Mouse (Mus musculus): ENCODE results near the gene Erbb4. TPM values are rescaled to one million over a fixed set of nuclear protein-coding genes. Genes with fewer than 3 reads are reported as not detected.
A peak's percentile ranks its signal among the peaks of the same experiment; 100 is the strongest.

The Erbb4 gene
- total RNA-seq (2014; rRNA removed) (2.9 and 3.9 TPM in 2 replicates), polyA plus RNA-seq (2012; rRNA removed) (0.22 and 0.50 TPM in 2 replicates)

- Histone ChIP-seq H3K4me3 (ENCODE audit: insufficient read depth, low read depth, low read length) (peak within 1 kb of the TSS; percentile 61), H3K9ac (ENCODE audit: low read depth, low read length) (peak within 1 kb of the TSS; percentile 44), H3K4me1 (ENCODE audit: control insufficient read depth, insufficient read depth, low read length) (no peaks in the 10 kb centered on the region), H3K27ac (replicated peaks; ENCODE audit: insufficient read depth, low read depth, low read length) (peak within 1 kb of the TSS; percentile 86), H3K79me2 (ENCODE audit: control insufficient read depth, insufficient read depth, low read length) (no peaks in the 10 kb centered on the region), H3K36me3 (ENCODE audit: control insufficient read depth, insufficient read depth, low read length) (no peaks in the 10 kb centered on the region), H3K27me3 (ENCODE audit: control insufficient read depth, insufficient read depth, low read length) (no peaks in the 10 kb centered on the region)
- no peak for TF ChIP-seq CTCF (IDR thresholded peaks at IDR 0.05; ENCODE audit: low read depth, low read length)
- TF ChIP-seq POLR2A (IDR thresholded peaks at IDR 0.05; ENCODE audit: extremely low read depth, insufficient read depth, low read length), result no peak
- WGBS, result under 1% methylated on average over 52 of the region's 63 CpGs
- peak; percentile 35 for DNase-seq (ENCODE audit: extremely low read depth, low read depth, low spot score)
Measured at GRCm38 (mm10) chr1:69107485-69108158, at the start of gene Erbb4. TSS of gene Erbb4 (minus strand) at chr1:69108059.

- no peak for TF ChIP-seq POLR2A (IDR thresholded peaks at IDR 0.05; ENCODE audit: extremely low read depth, insufficient read depth, low read length)
- WGBS, result 71% methylated on average over 2 of the region's 2 CpGs
- Histone ChIP-seq H3K4me1 (ENCODE audit: control insufficient read depth, insufficient read depth, low read length) (no peaks in the 10 kb centered on the region), H3K79me2 (ENCODE audit: control insufficient read depth, insufficient read depth, low read length) (no peaks in the 10 kb centered on the region), H3K36me3 (ENCODE audit: control insufficient read depth, insufficient read depth, low read length) (no peaks in the 10 kb centered on the region), H3K27ac (replicated peaks; ENCODE audit: insufficient read depth, low read depth, low read length) (no peak overlapping the region), H3K4me3 (ENCODE audit: insufficient read depth, low read depth, low read length) (no peak overlapping the region), H3K9ac (ENCODE audit: low read depth, low read length) (no peak overlapping the region), H3K27me3 (ENCODE audit: control insufficient read depth, insufficient read depth, low read length) (no peaks in the 10 kb centered on the region)
- DNase-seq (ENCODE audit: extremely low read depth, low read depth, low spot score), result no peak
Measured at GRCm38 (mm10) chr1:69157346-69157745, 49.5 kb upstream of the Erbb4 start.

DNA sequence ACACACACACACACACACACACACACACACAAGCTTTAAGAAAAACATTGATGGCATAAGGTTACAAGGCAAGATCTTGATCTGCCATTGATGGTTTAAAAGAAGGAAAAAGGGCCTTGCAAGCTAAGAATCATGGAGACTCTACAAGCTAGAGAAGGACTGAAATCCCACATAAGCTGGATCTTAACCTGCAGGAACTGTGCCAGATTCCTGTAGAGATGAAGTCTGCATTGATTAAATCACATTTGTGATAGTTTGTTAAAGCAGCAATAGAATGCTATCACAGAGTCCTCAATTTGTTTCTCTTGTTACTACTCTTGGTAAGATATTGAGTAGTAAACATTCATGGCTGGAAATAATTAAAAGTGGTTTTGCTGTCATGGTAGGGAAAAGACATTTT lies 33.5 kb upstream of the Erbb4 start:
- Histone ChIP-seq H3K27me3 (ENCODE audit: control insufficient read depth, insufficient read depth, low read length) (no peaks in the 10 kb centered on the region), H3K36me3 (ENCODE audit: control insufficient read depth, insufficient read depth, low read length) (no peaks in the 10 kb centered on the region), H3K79me2 (ENCODE audit: control insufficient read depth, insufficient read depth, low read length) (no peaks in the 10 kb centered on the region), H3K4me3 (ENCODE audit: insufficient read depth, low read depth, low read length) (no peak overlapping the region), H3K4me1 (ENCODE audit: control insufficient read depth, insufficient read depth, low read length) (no peaks in the 10 kb centered on the region), H3K9ac (ENCODE audit: low read depth, low read length) (no peak overlapping the region), H3K27ac (replicated peaks; ENCODE audit: insufficient read depth, low read depth, low read length) (no peak overlapping the region)
- DNase-seq (ENCODE audit: extremely low read depth, low read depth, low spot score), result no peak
- TF ChIP-seq POLR2A (IDR thresholded peaks at IDR 0.05; ENCODE audit: extremely low read depth, insufficient read depth, low read length) (no peak), CTCF (IDR thresholded peaks at IDR 0.05; ENCODE audit: low read depth, low read length) (no peak)

- WGBS, result 51% methylated on average over 6 of the region's 6 CpGs
- TF ChIP-seq POLR2A (IDR thresholded peaks at IDR 0.05; ENCODE audit: extremely low read depth, insufficient read depth, low read length) (no peak), CTCF (IDR thresholded peaks at IDR 0.05; ENCODE audit: low read depth, low read length) (no peak)
Measured at GRCm38 (mm10) chr1:69139519-69139868, 31.6 kb upstream of the Erbb4 start.

DNA sequence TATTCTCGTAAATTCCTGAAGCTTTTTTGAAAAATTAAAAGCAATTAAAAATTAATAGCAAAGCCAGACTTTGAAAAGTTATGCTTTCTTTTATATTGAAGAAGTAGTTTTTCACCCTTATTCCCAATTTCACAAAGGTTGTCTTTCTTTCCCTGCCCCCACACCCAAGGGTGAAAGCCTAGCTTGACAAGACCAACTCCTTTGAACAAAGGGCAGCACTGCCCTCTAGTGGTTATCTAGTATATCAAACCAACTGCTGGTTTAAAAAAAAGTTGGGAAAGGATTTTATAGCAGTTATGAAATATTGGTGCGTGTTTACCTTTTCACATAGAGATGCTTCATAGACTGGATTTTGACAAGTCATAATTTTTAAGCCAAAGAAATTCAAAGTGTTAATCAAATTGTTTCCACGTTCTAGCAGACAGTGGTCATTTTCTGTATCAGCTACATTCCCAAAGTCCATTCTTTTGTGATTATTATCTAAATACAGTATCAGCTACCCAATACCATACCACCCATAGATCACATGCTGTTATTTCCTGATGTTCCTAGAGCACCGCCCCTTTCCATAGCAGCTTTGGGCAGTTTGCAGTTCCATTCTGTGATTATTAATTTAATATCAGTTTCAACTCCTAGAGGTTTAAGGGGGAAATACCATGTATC lies 31.1 kb upstream of the Erbb4 start:
- H3K27ac ChIP-seq (replicated peaks; ENCODE audit: insufficient read depth, low read depth, low read length), result no peak overlapping the region
- no peaks in the 10 kb centered on the region for H3K36me3 ChIP-seq (ENCODE audit: control insufficient read depth, insufficient read depth, low read length)
- TF ChIP-seq POLR2A (IDR thresholded peaks at IDR 0.05; ENCODE audit: extremely low read depth, insufficient read depth, low read length) (no peak), CTCF (IDR thresholded peaks at IDR 0.05; ENCODE audit: low read depth, low read length) (peak; percentile 17; the same call in 1 of the 2 replicates)

More at GRCm38 (mm10) chr1:69139519-69139868, 31.6 kb upstream of the Erbb4 start:
- Histone ChIP-seq H3K9ac (ENCODE audit: low read depth, low read length) (no peak overlapping the region), H3K36me3 (ENCODE audit: control insufficient read depth, insufficient read depth, low read length) (no peaks in the 10 kb centered on the region), H3K27me3 (ENCODE audit: control insufficient read depth, insufficient read depth, low read length) (no peaks in the 10 kb centered on the region), H3K4me1 (ENCODE audit: control insufficient read depth, insufficient read depth, low read length) (no peaks in the 10 kb centered on the region), H3K4me3 (ENCODE audit: insufficient read depth, low read depth, low read length) (no peak overlapping the region), H3K27ac (replicated peaks; ENCODE audit: insufficient read depth, low read depth, low read length) (no peak overlapping the region), H3K79me2 (ENCODE audit: control insufficient read depth, insufficient read depth, low read length) (no peaks in the 10 kb centered on the region)
- no peak for DNase-seq (ENCODE audit: extremely low read depth, low read depth, low spot score)

More for the DNA sequence above, 31.1 kb upstream of the Erbb4 start:
- WGBS, result 38% methylated on average over 4 of the region's 4 CpGs
- Histone ChIP-seq H3K4me3 (ENCODE audit: insufficient read depth, low read depth, low read length) (no peak overlapping the region), H3K9ac (ENCODE audit: low read depth, low read length) (no peak overlapping the region), H3K79me2 (ENCODE audit: control insufficient read depth, insufficient read depth, low read length) (no peaks in the 10 kb centered on the region), H3K27me3 (ENCODE audit: control insufficient read depth, insufficient read depth, low read length) (no peaks in the 10 kb centered on the region), H3K4me1 (ENCODE audit: control insufficient read depth, insufficient read depth, low read length) (no peaks in the 10 kb centered on the region)
- peak; percentile 59 for DNase-seq (ENCODE audit: extremely low read depth, low read depth, low spot score)

Data from liver, adult 2 months (tissue).